Mouse (Mus musculus): ENCODE measurements around the gene Gm45785. TPM values are rescaled to one million over a fixed set of nuclear protein-coding genes. Genes with fewer than 3 reads are reported as not detected.

Gene Gm45785
- total RNA-seq, 2 experiments from 2014 or later = not detected

DNA sequence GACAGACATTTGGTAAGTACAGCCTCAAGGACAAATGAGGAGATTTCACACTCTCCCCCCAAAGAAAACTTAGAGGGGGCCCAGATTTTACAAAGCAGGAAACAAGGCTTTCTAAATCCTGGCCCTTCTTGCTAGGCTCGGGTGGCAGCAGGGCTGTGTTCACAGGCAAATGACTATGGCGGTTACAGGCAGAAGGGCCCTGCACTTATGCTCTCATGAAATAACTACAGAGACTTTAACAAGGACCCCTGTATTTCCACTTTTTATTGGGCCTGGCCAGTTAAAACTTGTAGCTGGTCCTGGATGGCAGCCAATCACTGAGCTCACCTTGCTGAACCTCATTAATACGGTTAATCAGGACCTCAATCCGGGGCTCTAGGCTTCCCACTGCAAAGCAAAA, 75.6 kb downstream of the Gm45785 start:
- no peak for DNase-seq
- intact Hi-C loops (cut with DNase I) = no loop called here

Other genes starting within 250 kb of the Gm45785 start
- not detected for gene Olfr61, start 227.4 kb downstream of the Gm45785 start, total RNA-seq (2021)
- not detected for gene Olfr53, start 209.9 kb downstream of the Gm45785 start, total RNA-seq (2021)
- not detected for gene Olfr539, start 196.4 kb downstream of the Gm45785 start, total RNA-seq (2021)
- gene Olfr45, start 174.4 kb downstream of the Gm45785 start, total RNA-seq (2021) = not detected
- not detected for gene Olfr541, start 159.1 kb downstream of the Gm45785 start, total RNA-seq (2021)
- gene Cyp2e1, start 92.6 kb downstream of the Gm45785 start, total RNA-seq (2021) = 10 to 100 TPM; 10.2 to 16.8 TPM
- gene Syce1, start 68.5 kb downstream of the Gm45785 start, total RNA-seq (2021) = not detected
- under 1 TPM in 1 of 2 experiments, not detected in 1; 0.07 TPM for gene Zfp941, start 34.2 kb downstream of the Gm45785 start, total RNA-seq (2021)
- gene Urah, start 21.3 kb downstream of the Gm45785 start, total RNA-seq (2021) = not detected
- gene Scgb1c1, start 10.8 kb downstream of the Gm45785 start, total RNA-seq (2021) = not detected
- gene Odf3, start 8.5 kb downstream of the Gm45785 start, total RNA-seq (2021) = not detected
- gene Ric8a, start 626 bp upstream of the Gm45785 start, total RNA-seq (2021) = 10 to 100 TPM; 12.6 to 14.9 TPM
- gene Bet1l, start 1.2 kb upstream of the Gm45785 start, total RNA-seq (2021) = 1 to 10 TPM; 5.2 to 7.9 TPM
- 10 to 100 TPM; 78.3 to 78.9 TPM for gene Psmd13, start 25.6 kb upstream of the Gm45785 start, total RNA-seq (2021)
- 10 to 100 TPM; 26.0 to 26.3 TPM for gene Sirt3, start 26.0 kb upstream of the Gm45785 start, total RNA-seq (2021)
- gene Cox8b, start 44.1 kb upstream of the Gm45785 start, total RNA-seq (2021) = 1,000 to 10,000 TPM; 1,837 to 1,924 TPM
- not detected for gene Nlrp6, start 64.6 kb upstream of the Gm45785 start, total RNA-seq (2021)
- 1 to 10 TPM; 3.6 to 4.6 TPM for gene Pgghg, start 85.1 kb upstream of the Gm45785 start, total RNA-seq (2021)
- gene Ifitm5, start 94.0 kb upstream of the Gm45785 start, total RNA-seq (2021) = under 1 TPM in 1 of 2 experiments, not detected in 1; 0.35 TPM
- not detected for gene Gm45717, start 99.6 kb upstream of the Gm45785 start, total RNA-seq (2021)
- 10 to 100 TPM; 50.9 to 51.8 TPM for gene Ifitm2, start 99.7 kb upstream of the Gm45785 start, total RNA-seq (2021)
- under 1 TPM in 1 of 2 experiments, not detected in 1; 0.77 TPM for gene Ifitm1, start 110.9 kb upstream of the Gm45785 start, total RNA-seq (2021)
- gene Ifitm3, start 154.4 kb upstream of the Gm45785 start, total RNA-seq (2021) = 10 to 100 TPM; 30.2 to 45.6 TPM
- not detected for gene Ifitm6, start 161.6 kb upstream of the Gm45785 start, total RNA-seq (2021)
- gene Gm17387, start 172.8 kb upstream of the Gm45785 start, total RNA-seq (2021) = not detected
- gene B4galnt4, start 204.8 kb upstream of the Gm45785 start, total RNA-seq (2021) = under 1 TPM; 0.20 to 0.22 TPM
- gene Pkp3, start 221.9 kb upstream of the Gm45785 start, total RNA-seq (2021) = under 1 TPM in 1 of 2 experiments, not detected in 1; 0.12 TPM
- 1 to 10 TPM; 1.7 to 2.0 TPM for gene Sigirr, start 244.2 kb upstream of the Gm45785 start, total RNA-seq (2021)

Data from gastrocnemius, postnatal 36 days (tissue).